Mouse (Mus musculus) adipocyte (in vitro differentiated cells): ENCODE measurements around the gene Pcgf3.

Source experiments
- DNase-seq: peaks from one replicate; pipeline ENCODE4 v3.0.0-alpha.2; 2016; ENCODE audit warnings: low spot score

Gene Pcgf3

GRCm38 (mm10) chr5:108461082-108462065 lies at the start of gene Pcgf3:
Pcgf3 (plus strand) TSS chr5:108461232.
- DNase-seq = peak; percentile 95

- no peak for DNase-seq
These were observed 46.3 kb upstream of the Pcgf3 start for GRCm38 (mm10) chr5:108414711-108415110.

GRCm38 (mm10) chr5:108422741-108423140 lies 38.3 kb upstream of the Pcgf3 start:
- no peak for DNase-seq

- DNase-seq = no peak
These were observed 37.6 kb upstream of the Pcgf3 start for GRCm38 (mm10) chr5:108423427-108423826.

GRCm38 (mm10) chr5:108427186-108427585 lies 33.8 kb upstream of the Pcgf3 start:
- DNase-seq = peak; percentile 73

- DNase-seq = no peak
These were observed 29.8 kb upstream of the Pcgf3 start for GRCm38 (mm10) chr5:108431196-108431595.

GRCm38 (mm10) chr5:108433804-108434587 lies 27.0 kb upstream of the Pcgf3 start, which contains the start of gene Atp5k:
Atp5k (minus strand) TSS chr5:108434448.
- DNase-seq = peak; percentile 95

- no peak for DNase-seq
These were observed 24.9 kb upstream of the Pcgf3 start for GRCm38 (mm10) chr5:108436101-108436500.

GRCm38 (mm10) chr5:108446973-108447372 lies 14.1 kb upstream of the Pcgf3 start:
- no peak for DNase-seq

- DNase-seq = no peak
These were observed 13.2 kb upstream of the Pcgf3 start for GRCm38 (mm10) chr5:108447857-108448256.

- DNase-seq = peak; percentile 73
These were observed 12.0 kb upstream of the Pcgf3 start, which contains the start of gene Mfsd7a for GRCm38 (mm10) chr5:108448785-108449668. Mfsd7a (minus strand) TSS chr5:108448891.

GRCm38 (mm10) chr5:108450837-108451540 lies 10.0 kb upstream of the Pcgf3 start:
- no peak for DNase-seq

GRCm38 (mm10) chr5:108451611-108452010 lies 9.4 kb upstream of the Pcgf3 start:
- no peak for DNase-seq

GRCm38 (mm10) chr5:108452422-108452821 lies 8.6 kb upstream of the Pcgf3 start:
- no peak for DNase-seq

- DNase-seq = no peak
These were observed 6.9 kb upstream of the Pcgf3 start for GRCm38 (mm10) chr5:108454094-108454493.

GRCm38 (mm10) chr5:108458706-108459105 lies 2.3 kb upstream of the Pcgf3 start:
- DNase-seq = no peak

- no peak for DNase-seq
These were observed 571 bp upstream of the Pcgf3 start for GRCm38 (mm10) chr5:108460461-108460860.

GRCm38 (mm10) chr5:108462446-108462845 lies 1.4 kb downstream of the Pcgf3 start:
- no peak for DNase-seq

- no peak for DNase-seq
These were observed 4.3 kb downstream of the Pcgf3 start for GRCm38 (mm10) chr5:108465131-108465891.

GRCm38 (mm10) chr5:108466647-108467046 lies 5.6 kb downstream of the Pcgf3 start:
- no peak for DNase-seq
